Mouse (Mus musculus) brown adipose tissue, adult 24 weeks (tissue): ENCODE measurements around the gene Gimap4. TPM values are rescaled to one million over a fixed set of nuclear protein-coding genes. Genes with fewer than 3 reads are reported as not detected.

Source experiments
- H3K27ac ChIP-seq: fragments of 200-500 bp; replicated peaks from 2 replicates; pipeline ENCODE4 v1.5.1; 2012; ENCODE audit warnings: low read depth, mild to moderate bottlenecking, low read length
- H3K4me1 ChIP-seq: fragments of 200-500 bp; 2 replicates; pipeline ENCODE4 v1.6.1; 2012; ENCODE audit warnings: low read length, mixed read lengths; ENCODE audit not compliant: control insufficient read depth, insufficient read depth, insufficient read length
- H3K4me3 ChIP-seq: fragments of 200-500 bp; 2 replicates; pipeline ENCODE4 v1.5.1; 2012; ENCODE audit warnings: low read depth, mild to moderate bottlenecking, low read length, moderate library complexity; ENCODE audit not compliant: insufficient read depth
- polyA plus RNA-seq: library from polyadenylated mRNA; stranded (reverse); fragments of >200 nt; gene quantifications from 2 replicates; pipeline ENCODE4 v1.2.4, GENCODE M21; 2012; ENCODE audit not compliant: missing spikeins, insufficient read depth, insufficient read length

Gimap4 gene
- 13.3 and 27.1 TPM in 2 replicates for polyA plus RNA-seq

DNA sequence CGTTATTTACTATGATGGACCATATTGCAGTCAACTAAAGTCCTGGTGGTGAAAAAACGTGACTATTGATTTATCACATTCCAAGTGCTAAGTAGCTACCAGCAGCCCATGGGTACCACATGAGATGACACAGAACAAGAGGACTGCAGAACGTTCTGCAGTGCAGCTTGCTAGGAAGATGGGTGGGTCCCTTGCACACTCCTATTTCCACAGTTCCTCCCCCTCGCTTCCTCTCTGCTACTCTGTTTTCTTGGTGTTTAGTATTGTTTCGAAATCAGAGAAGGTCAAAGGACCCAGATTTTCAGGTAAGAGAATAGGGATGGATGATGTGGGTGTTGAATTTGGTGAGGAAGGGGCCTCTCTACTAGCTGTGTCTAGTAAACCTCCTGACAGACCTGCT is at the start of gene Gimap4:
TSS of gene Gimap4 (plus strand) at position 231 of the 400 bp plus-strand sequence.
- Histone ChIP-seq H3K4me1 (peaks cover 24% of the 10 kb centered on the region; the same call in 1 of the 2 replicates), H3K27ac (peak within 1 kb of the TSS; percentile 93), H3K4me3 (peak within 1 kb of the TSS; percentile 68)

DNA sequence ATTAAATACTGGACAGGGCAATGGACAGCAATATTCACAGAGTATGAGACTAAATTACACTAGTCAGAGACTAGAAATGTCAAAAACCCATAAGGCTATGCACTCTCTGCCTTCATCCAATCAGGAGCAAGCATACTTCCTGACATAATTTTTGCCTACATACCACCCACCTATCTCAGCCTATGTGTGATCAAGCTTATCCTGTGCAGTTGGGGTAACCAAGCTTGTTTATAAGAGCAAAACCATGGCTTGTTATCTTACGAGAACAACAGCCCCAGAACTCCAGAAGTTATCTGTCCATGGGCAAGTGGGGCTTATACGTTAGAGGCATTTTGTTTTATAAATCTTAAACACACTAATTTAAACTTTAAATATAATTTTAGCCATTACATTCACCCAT is 49.2 kb upstream of the Gimap4 start:
- Histone ChIP-seq H3K4me1 (no peaks in the 10 kb centered on the region), H3K27ac (no peak overlapping the region), H3K4me3 (no peak overlapping the region)

DNA sequence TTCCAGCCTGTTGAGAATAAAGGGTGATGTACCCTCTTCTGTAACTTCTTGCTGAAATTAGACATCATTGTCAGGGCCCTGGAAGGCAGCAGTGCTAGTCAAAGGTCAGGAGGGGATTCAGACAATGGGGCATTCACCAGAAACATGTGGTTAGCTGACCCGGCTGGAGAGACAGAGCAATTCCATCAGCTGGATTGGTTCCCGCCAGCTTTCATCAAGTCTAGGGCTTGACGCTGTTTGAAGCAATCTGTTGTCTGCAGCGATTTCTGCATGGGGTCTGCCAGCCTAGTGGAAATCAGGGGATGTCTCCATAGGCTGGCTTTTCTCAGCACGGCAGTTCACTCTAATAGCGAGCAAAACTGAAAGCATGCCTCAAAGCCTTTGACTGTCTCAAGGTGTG is 47.8 kb upstream of the Gimap4 start:
- Histone ChIP-seq H3K4me3 (no peak overlapping the region), H3K4me1 (no peaks in the 10 kb centered on the region), H3K27ac (no peak overlapping the region)

DNA sequence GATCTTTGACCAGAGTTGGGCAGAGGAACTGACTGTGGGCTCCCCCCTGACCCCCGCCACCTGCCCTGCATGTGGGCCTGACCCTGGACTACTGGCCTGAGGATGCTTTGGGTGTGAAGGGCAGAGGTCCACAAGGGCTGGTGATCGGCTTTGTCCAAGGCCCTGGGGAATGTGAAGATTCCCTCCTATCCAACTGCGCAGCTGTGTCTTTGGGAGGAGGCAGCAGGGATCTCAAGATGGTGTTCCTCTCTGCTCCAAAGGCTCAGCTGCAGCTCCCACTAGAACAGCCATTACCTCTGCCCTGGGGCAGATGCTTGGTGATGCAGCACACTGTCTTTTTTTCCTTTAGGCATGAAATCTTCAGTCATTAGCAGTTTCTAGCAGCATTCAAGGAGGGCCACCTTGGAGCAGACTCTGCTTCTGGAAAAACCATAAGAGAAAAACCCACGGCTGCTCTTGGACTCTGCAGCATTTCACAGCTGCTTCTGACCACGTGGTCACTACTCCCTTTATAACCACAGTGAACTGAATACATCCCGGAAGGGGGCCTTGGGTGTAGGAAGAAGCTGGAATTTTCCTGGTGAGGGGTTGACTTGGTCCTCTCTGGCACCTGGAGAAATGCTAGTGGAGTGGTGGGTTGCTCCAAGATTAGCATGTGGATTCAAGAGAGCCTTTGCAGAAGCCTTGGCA is 46.4 kb upstream of the Gimap4 start:
- H3K4me3 ChIP-seq: no peak overlapping the region
- no peak overlapping the region for H3K27ac ChIP-seq
- H3K4me1 ChIP-seq: no peaks in the 10 kb centered on the region

DNA sequence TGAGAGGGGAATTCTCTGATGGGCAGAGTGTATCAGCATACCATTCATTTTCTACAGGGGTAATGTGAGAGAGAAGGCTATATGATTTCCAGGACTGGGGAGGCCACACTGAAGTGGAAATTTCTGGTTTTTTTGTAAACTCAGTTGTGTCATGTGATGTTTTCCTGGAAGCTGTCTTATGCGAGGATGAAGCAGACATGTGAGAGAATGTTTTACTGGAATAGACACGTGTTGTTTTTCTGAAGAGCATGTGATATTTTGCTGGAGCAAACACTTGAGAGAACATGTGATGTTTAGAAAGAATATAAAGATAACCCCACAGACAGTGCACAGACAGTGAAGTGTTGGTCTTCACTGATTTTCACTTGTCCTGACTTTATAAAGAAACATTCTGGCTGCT is 45.8 kb upstream of the Gimap4 start:
- no peak overlapping the region for H3K27ac ChIP-seq
- no peak overlapping the region for H3K4me3 ChIP-seq
- H3K4me1 ChIP-seq: no peaks in the 10 kb centered on the region

DNA sequence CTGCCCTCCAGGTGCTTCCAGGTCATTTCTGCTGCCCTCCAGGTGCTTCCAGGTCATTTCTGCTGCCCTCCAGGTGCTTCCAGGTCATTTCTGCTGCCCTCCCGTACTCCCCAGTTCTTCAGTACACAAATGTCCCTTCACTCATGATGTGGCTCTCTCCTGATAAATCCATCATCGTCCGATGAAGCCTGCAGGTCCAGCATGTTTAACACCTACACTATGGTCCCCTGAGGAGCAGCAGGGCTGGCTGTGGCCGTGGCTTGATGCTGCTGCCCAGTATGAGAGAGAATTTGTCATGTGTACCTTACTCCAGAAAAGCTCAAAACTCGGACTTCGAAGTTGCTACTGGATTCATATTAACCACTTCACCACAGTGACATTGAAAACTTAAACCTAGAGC is 43.0 kb upstream of the Gimap4 start:
- Histone ChIP-seq H3K4me3 (no peak overlapping the region), H3K27ac (no peak overlapping the region), H3K4me1 (no peaks in the 10 kb centered on the region)

DNA sequence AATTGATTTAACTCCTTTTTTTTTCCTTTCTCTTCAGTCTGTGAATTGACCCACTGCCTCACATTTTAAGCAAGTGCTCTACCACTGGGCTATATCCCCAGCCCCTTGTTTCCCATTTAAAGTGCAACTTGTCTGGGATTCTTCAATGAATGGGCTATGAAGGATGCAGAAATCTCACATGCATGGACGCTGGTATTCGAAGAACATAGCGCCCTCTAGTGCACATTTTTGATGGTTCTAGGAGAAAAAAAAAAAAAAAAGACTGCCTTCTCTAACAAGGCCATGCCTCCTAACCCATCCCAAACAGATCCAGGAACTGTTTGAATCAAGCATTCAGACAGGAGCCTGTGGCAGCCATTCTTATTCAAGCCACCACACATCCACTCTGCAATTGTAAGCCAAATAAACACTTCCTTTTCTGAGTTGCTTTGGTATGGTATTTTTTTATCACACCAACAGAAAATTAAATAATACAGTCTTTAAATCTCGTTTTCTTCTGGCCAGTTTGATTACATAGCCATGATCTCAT is 41.5 kb upstream of the Gimap4 start:
- no peak overlapping the region for H3K4me3 ChIP-seq
- H3K4me1 ChIP-seq: peaks cover under 1% of the 10 kb centered on the region; the same call in 1 of the 2 replicates
- H3K27ac ChIP-seq: no peak overlapping the region

DNA sequence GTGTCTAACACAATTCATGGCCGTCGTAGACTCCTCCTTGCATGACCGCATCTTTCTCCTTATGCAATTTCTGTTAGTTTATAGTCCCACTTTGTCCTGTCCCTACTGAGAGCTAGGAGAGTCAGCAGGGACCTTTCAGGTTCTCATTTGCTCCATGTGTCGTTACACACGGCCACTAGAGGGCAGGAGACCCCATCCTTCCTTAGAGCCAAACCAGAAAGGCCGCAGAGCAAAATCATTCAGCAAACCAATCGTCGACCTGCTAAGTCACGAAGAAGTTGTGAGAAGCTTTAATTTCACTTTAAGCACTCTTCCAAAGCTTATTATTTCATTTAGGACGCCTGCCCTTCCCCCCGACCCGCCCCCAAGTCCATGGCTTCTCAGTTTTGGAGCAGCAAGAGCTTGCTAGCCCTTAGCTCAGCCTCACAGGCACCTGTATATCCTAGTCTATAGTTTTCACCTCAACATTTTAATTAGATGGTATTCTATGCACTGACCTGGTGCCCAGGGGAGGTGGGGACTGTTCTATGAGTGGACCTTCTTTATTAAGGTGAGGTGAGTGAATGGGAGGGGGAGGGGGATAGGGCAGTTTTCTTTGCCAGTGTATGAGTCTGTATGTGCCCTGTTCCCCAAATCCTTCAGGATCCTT is 38.6 kb upstream of the Gimap4 start:
- H3K4me3 ChIP-seq: no peak overlapping the region
- no peak overlapping the region for H3K27ac ChIP-seq
- H3K4me1 ChIP-seq: peaks cover 5% of the 10 kb centered on the region; the same call in 1 of the 2 replicates

DNA sequence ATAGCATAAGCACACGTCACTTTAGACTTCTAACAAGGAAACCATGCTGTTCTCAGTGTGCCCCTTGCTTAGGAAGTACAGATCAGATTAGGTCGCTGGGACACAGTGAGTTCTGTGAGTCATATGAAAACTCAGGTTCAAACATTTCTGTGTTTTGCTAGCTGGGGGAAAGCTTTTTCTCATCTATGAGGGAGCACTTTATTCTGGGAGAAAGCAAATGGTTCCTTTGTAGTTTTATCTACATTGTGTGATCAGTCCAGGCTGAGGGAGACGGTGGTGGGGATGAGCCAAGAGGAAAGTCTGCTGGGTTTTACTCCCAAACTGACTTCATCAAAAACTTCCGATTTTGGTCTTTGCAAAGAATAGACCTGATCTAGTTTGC is 38.0 kb upstream of the Gimap4 start:
- H3K4me1 ChIP-seq: peaks cover 5% of the 10 kb centered on the region; the same call in 1 of the 2 replicates
- no peak overlapping the region for H3K27ac ChIP-seq
- no peak overlapping the region for H3K4me3 ChIP-seq

DNA sequence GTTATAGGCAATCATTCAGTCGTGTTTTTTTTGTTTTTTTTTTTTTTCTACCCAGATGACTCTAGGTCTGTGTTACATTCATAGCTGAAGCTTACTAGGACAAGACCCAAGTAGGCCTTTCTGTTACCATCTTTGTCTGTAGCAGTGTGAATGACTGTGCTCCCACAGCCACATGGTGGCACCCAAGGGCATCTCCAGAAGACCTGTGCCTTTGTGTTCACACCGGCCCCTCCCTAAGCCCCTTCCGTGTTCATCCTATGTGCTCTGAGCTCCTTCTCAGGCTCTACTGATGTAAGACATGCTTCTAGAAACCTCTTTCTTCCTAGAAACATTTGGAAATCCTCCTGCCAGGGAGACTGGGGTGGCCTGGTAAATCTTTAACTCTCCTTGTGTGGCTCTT is 37.4 kb upstream of the Gimap4 start, which contains the start of gene Gimap8:
TSS of gene Gimap8 (plus strand) at position 240 of the 400 bp plus-strand sequence.
- peaks cover 5% of the 10 kb centered on the region; the same call in 1 of the 2 replicates for H3K4me1 ChIP-seq
- H3K27ac ChIP-seq: peak within 1 kb of the TSS; percentile 97
- H3K4me3 ChIP-seq: peak within 1 kb of the TSS; percentile 75

DNA sequence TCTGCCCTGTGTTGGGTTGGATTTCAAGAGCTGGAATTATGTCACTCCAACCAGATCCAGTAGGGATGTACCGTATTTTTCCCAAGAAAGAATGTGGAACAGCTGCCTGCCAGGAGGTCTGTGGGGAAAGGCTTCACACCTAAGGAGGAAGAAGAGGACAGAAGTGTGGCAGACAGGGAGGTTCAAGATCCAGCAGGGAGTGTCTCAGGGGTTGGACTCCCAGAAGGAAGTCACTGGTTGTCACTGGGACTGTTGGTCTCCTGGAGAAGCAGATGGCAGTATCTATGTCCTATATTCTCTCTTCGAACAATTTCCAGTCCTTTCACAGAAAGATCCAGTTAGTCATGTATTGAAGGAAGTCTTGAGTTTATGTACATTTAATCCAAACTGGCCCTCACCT is 36.7 kb upstream of the Gimap4 start:
- H3K4me3 ChIP-seq: peak overlapping the region; percentile 75
- H3K27ac ChIP-seq: peak overlapping the region; percentile 97
- peaks cover 5% of the 10 kb centered on the region; the same call in 1 of the 2 replicates for H3K4me1 ChIP-seq

DNA sequence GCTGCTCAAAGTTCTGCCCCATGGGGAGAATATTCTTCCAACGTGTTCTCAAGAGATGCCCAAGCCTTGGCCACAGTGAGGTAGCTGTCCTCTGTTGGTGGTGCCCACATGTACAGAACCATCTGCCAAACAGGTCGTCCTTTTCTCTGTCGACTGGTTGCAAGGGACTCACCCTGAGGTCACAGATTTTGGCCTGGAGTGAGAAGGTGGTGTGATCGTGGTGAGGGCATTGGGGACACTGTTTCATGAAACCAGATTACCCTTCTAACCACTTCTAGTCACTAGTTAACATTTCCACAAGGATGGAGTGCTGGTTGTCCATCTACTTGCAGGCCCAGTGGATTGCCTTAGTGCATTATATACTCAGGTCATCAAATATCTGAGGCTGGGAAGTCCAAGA is 35.6 kb upstream of the Gimap4 start:
- H3K4me3 ChIP-seq: no peak overlapping the region
- H3K4me1 ChIP-seq: peaks cover 5% of the 10 kb centered on the region; the same call in 1 of the 2 replicates
- no peak overlapping the region for H3K27ac ChIP-seq

DNA sequence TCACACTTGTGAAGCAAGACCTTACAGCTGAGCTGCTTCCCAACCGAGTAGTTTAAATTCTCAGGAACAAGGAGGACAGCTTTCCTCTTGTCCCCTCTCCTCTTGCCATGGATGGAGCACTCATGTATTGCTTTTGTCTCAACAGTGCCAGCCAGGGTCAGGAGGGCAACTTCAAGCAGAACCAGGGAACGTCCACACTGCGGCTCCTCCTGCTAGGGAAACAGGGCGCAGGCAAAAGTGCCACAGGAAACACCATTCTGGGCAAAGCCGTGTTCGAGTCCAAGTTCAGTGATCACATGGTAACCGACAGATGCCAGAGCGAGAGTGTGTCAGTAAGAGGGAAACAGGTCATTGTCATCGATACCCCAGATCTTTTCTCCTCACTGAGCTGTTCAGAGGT is 34.3 kb upstream of the Gimap4 start:
- peaks cover 5% of the 10 kb centered on the region; the same call in 1 of the 2 replicates for H3K4me1 ChIP-seq
- no peak overlapping the region for H3K4me3 ChIP-seq

DNA sequence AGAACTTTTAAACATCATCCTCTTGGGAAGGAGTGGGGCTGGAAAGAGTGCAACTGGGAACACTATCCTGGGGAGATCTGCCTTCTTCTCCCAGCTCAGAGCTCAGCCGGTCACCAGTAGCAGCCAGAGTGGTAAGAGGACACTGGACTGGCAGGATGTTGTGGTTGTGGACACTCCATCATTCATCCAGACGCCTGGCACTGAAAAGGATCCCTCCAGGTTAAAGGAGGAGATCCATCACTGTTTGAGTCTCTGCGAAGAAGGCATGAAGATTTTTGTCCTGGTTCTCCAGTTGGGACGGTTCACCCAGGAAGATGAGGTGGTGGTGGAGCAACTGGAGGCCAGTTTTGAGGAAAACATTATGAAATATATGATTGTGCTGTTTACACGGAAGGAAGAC is 25.6 kb upstream of the Gimap4 start:
- Histone ChIP-seq H3K4me3 (no peak overlapping the region), H3K4me1 (no peaks in the 10 kb centered on the region), H3K27ac (no peak overlapping the region)

More for the DNA sequence above, 34.3 kb upstream of the Gimap4 start:
- no peak overlapping the region for H3K27ac ChIP-seq

DNA sequence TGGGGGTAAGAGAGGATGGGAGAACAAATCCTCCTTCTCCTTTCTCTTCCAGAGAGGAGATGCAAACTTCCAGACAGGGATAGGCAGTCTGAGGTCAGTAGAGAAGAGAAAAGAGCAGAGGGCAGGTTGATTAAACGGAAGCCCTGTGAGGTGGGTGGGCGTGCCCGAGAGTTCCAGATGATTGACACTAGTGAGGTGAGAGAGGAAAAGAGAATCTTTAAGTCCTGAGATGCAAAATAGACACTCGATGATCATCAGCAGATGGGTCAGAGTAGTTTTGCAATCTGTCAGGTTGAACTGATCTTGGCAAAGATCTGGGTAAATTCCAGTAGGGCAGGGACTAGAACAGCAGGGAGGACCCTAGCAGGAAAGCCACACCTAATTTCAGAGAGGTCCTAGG is 19.6 kb upstream of the Gimap4 start:
- H3K27ac ChIP-seq: no peak overlapping the region
- no peak overlapping the region for H3K4me3 ChIP-seq
- H3K4me1 ChIP-seq: no peaks in the 10 kb centered on the region
